Mouse (Mus musculus) urinary bladder, postnatal 4 days (tissue): ENCODE measurements around the gene Fstl4.

Source experiments
- DNase-seq, 2 experiments: peaks; one replicate each; pipeline ENCODE4 v3.0.0; 2021 to 2022; ENCODE audit warnings: low spot score in 2 of 2

The Fstl4 gene

GRCm38 (mm10) chr11:53202459-53203250 lies 438.2 kb downstream of the Fstl4 start:
- DNase-seq, result no peak

- DNase-seq, result no peak
Observed at GRCm38 (mm10) chr11:53210876-53211275, 446.4 kb downstream of the Fstl4 start.

GRCm38 (mm10) chr11:53229011-53229410 lies 464.6 kb downstream of the Fstl4 start:
- no peak for DNase-seq

- no peak for DNase-seq
Observed at GRCm38 (mm10) chr11:53231836-53232235, 467.4 kb downstream of the Fstl4 start.

GRCm38 (mm10) chr11:53233590-53233989 lies 469.2 kb downstream of the Fstl4 start:
- DNase-seq, result no peak
